Mouse (Mus musculus): Measurements from ENCODE around the gene Grik4. TPM values are rescaled to one million over a fixed set of nuclear protein-coding genes. Genes with fewer than 3 reads are reported as not detected.
"Not testable (repeated sequence)": the region's sequence is repeated elsewhere in the genome, so short reads cannot be mapped to it uniquely, and the experiment has no call there.

The Grik4 gene
- 10 to 100 TPM; 19.2 to 19.8 TPM for total RNA-seq (2021)

GRCm38 (mm10) chr9:42943781-42944535, at the start of gene Grik4:
Gene Grik4 (minus strand): TSS chr9:42944493.
- intact Hi-C loops (cut with DNase I), result loop anchor here (1.0 to 5.0 kb wide), 7 partner anchors 47 to 617 kb away; no protein-coding TSS in a partner anchor
- DNase-seq (ENCODE audit: low spot score in 2 of 2), result peak; percentile 22 to 44

- DNase-seq (ENCODE audit: low spot score in 2 of 2), result no peak
- intact Hi-C loops (cut with DNase I), result no loop called here
These were observed 49.4 kb upstream of the Grik4 start for GRCm38 (mm10) chr9:42993659-42994058.

GRCm38 (mm10) chr9:42987988-42988387, 43.7 kb upstream of the Grik4 start:
- peak in 1 of 2 experiments; percentile 26 for DNase-seq (ENCODE audit: low spot score in 2 of 2)
- intact Hi-C loops (cut with DNase I), result no loop called here

GRCm38 (mm10) chr9:42968894-42969521, 24.7 kb upstream of the Grik4 start:
- intact Hi-C loops (cut with DNase I), result no loop called here
- no peak for DNase-seq (ENCODE audit: low spot score in 2 of 2)

GRCm38 (mm10) chr9:42967731-42968130, 23.4 kb upstream of the Grik4 start:
- DNase-seq (ENCODE audit: low spot score in 2 of 2), result no peak
- intact Hi-C loops (cut with DNase I), result no loop called here

- intact Hi-C loops (cut with DNase I), result not testable (repeated sequence)
- peak; percentile 54 to 66 for DNase-seq (ENCODE audit: low spot score in 2 of 2)
These were observed 20.5 kb upstream of the Grik4 start for GRCm38 (mm10) chr9:42964809-42965208.

- peak; percentile 69 to 78 for DNase-seq (ENCODE audit: low spot score in 2 of 2)
- intact Hi-C loops (cut with DNase I), result no loop called here
These were observed 20.1 kb upstream of the Grik4 start for GRCm38 (mm10) chr9:42964366-42964765.

GRCm38 (mm10) chr9:42962506-42962905, 18.2 kb upstream of the Grik4 start:
- DNase-seq (ENCODE audit: low spot score in 2 of 2), result no peak
- intact Hi-C loops (cut with DNase I), result no loop called here

- intact Hi-C loops (cut with DNase I), result no loop called here
- DNase-seq (ENCODE audit: low spot score in 2 of 2), result no peak
These were observed 14.1 kb upstream of the Grik4 start for GRCm38 (mm10) chr9:42958401-42958800.

- intact Hi-C loops (cut with DNase I), result no loop called here
- no peak for DNase-seq (ENCODE audit: low spot score in 2 of 2)
These were observed 4.1 kb upstream of the Grik4 start for GRCm38 (mm10) chr9:42948381-42948780.

- intact Hi-C loops (cut with DNase I), result loop anchor here (2.0 kb wide), 2 partner anchors 156 to 618 kb away; no protein-coding TSS in a partner anchor
- no peak for DNase-seq (ENCODE audit: low spot score in 2 of 2)
These were observed 881 bp upstream of the Grik4 start for GRCm38 (mm10) chr9:42945174-42945573.

GRCm38 (mm10) chr9:42944536-42945006, 278 bp upstream of the Grik4 start:
- intact Hi-C loops (cut with DNase I), result loop anchor here (1.0 to 5.0 kb wide), 7 partner anchors 47 to 618 kb away; no protein-coding TSS in a partner anchor
- DNase-seq (ENCODE audit: low spot score in 2 of 2), result peak; percentile 77 to 86

- DNase-seq (ENCODE audit: low spot score in 2 of 2), result peak; percentile 26 to 56
- intact Hi-C loops (cut with DNase I), result loop anchor here (5.0 kb wide), 4 partner anchors 46 to 556 kb away; no protein-coding TSS in a partner anchor
These were observed 1.2 kb downstream of the Grik4 start for GRCm38 (mm10) chr9:42943057-42943529.

GRCm38 (mm10) chr9:42942148-42942547, 2.1 kb downstream of the Grik4 start:
- intact Hi-C loops (cut with DNase I), result loop anchor here (5.0 kb wide), 4 partner anchors 45 to 555 kb away; no protein-coding TSS in a partner anchor
- no peak for DNase-seq (ENCODE audit: low spot score in 2 of 2)

- intact Hi-C loops (cut with DNase I), result no loop called here
- DNase-seq (ENCODE audit: low spot score in 2 of 2), result no peak
These were observed 12.1 kb downstream of the Grik4 start for GRCm38 (mm10) chr9:42932146-42932545.

GRCm38 (mm10) chr9:42927498-42927897, 16.8 kb downstream of the Grik4 start:
- intact Hi-C loops (cut with DNase I), result no loop called here
- no peak for DNase-seq (ENCODE audit: low spot score in 2 of 2)

- no peak for DNase-seq (ENCODE audit: low spot score in 2 of 2)
- intact Hi-C loops (cut with DNase I), result no loop called here
These were observed 17.7 kb downstream of the Grik4 start for GRCm38 (mm10) chr9:42926564-42926963.

- intact Hi-C loops (cut with DNase I), result no loop called here
- no peak for DNase-seq (ENCODE audit: low spot score in 2 of 2)
These were observed 22.5 kb downstream of the Grik4 start for GRCm38 (mm10) chr9:42921830-42922229.

- intact Hi-C loops (cut with DNase I), result no loop called here
- DNase-seq (ENCODE audit: low spot score in 2 of 2), result no peak
These were observed 24.1 kb downstream of the Grik4 start for GRCm38 (mm10) chr9:42920190-42920589.

- DNase-seq (ENCODE audit: low spot score in 2 of 2), result peak; percentile 62 to 76
- intact Hi-C loops (cut with DNase I), result no loop called here
These were observed 26.4 kb downstream of the Grik4 start for GRCm38 (mm10) chr9:42917911-42918310.
